Mouse (Mus musculus): ENCODE results near the gene Spata13. TPM values are rescaled to one million over a fixed set of nuclear protein-coding genes. Genes with fewer than 3 reads are reported as not detected.

The Spata13 gene
- polyA plus RNA-seq, 1 experiment from 2014 or later = 14.3 TPM

DNA sequence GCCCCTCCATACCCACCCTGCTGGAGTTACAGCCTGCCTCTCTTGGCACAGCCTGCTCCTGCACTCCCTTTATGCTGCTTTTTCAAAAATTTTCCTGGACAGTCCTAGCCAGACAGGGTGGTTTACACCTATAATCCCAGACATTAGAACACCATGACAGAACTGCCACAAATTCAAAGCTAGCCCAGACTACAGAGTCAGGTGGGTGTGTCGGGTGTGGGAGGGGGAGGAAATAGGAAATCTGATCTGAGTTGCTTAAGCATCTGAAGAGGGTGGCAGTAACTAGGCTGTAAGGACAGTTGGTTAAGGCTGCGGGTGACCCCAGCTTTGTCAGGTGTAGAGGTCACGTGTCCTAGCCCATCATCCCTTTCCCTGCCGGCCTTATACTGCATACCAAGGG is 93.3 kb downstream of the Spata13 start:
- Histone ChIP-seq H3K9me3 (ENCODE audit: low read depth, low read length) (no peaks in the 10 kb centered on the region), H3K27me3 (ENCODE audit: insufficient read depth, low read length) (no peaks in the 10 kb centered on the region), H3K9ac (no peak overlapping the region), H3K4me3 (ENCODE audit: low read depth, low read length) (no peak overlapping the region), H3K4me1 (ENCODE audit: insufficient read depth) (no peaks in the 10 kb centered on the region), H3K4me2 (no peak overlapping the region), H3K27ac (ENCODE audit: low read depth) (no peak overlapping the region), H3K36me3 (ENCODE audit: insufficient read depth) (no peaks in the 10 kb centered on the region)
- DNase-seq = no peak
- TF ChIP-seq CTCF (IDR thresholded peaks at IDR 0.05; ENCODE audit: low read depth) = no peak
- whole genome bisulfite sequencing = 46% methylated on average over 4 of the region's 4 CpGs
- no peak for ATAC-seq (ENCODE audit: insufficient read depth)

DNA sequence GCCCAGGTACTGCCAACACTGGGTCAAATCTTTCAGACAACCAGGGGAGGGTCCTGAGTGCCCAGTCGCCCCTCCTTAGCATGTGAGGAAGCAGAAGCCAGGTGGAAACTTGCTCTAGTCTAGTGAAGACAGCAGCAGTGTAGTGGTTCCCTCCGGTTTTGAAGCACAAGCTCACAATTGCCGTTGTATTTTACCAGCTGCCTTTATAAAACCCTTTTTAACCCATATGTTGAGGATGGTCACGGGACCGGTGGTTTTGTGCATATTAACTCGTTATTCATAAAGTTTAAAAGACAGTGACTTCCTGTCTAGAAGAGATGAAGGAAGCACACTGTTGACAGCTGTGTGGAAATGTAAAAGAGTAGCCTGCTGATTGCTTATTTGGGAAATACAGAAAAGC is 98.3 kb downstream of the Spata13 start:
- Histone ChIP-seq H3K27ac (ENCODE audit: low read depth) (no peak overlapping the region), H3K9ac (no peak overlapping the region)
- WGBS = 33% methylated on average over 6 of the region's 6 CpGs

DNA sequence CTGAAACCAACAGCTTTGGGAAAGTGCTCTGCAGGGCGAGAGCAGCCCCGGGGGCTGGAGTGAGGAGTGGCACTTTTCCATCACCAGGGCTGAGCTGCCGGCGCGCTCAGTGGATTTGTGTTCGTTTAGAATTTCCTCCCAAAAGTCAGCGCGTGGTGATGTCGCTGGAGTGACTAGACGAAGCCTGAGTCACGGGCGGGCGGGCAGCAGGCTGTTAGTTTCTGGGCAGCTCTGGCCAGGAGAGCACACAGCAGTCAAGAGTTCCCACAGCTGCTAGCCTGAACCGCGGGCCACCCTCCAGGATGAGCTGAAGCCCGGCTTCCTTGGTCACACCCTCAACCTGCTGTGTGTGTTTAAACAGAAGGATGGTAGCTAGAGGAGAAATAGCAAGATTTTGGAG is 99.0 kb downstream of the Spata13 start:
- peak overlapping the region; percentile 54 for H3K4me2 ChIP-seq
- peak overlapping the region; percentile 74 for H3K27ac ChIP-seq (ENCODE audit: low read depth)
- H3K4me3 ChIP-seq (ENCODE audit: low read depth, low read length) = peak overlapping the region; percentile 3
- H3K4me1 ChIP-seq (ENCODE audit: insufficient read depth) = peaks cover 12% of the 10 kb centered on the region
- WGBS = 5% methylated on average over 16 of the region's 16 CpGs
- H3K36me3 ChIP-seq (ENCODE audit: insufficient read depth) = no peaks in the 10 kb centered on the region
- DNase-seq = peak; percentile 67
- ATAC-seq (ENCODE audit: insufficient read depth) = 0 out of 2 replicates have a peak, but pooled peaks have one; percentile 30
- no peaks in the 10 kb centered on the region for H3K9me3 ChIP-seq (ENCODE audit: low read depth, low read length)
- H3K27me3 ChIP-seq (ENCODE audit: insufficient read depth, low read length) = no peaks in the 10 kb centered on the region
- peak overlapping the region; percentile 10 for H3K9ac ChIP-seq
- TF ChIP-seq CTCF (IDR thresholded peaks at IDR 0.05; ENCODE audit: low read depth) = no peak

More for the DNA sequence above, 98.3 kb downstream of the Spata13 start:
- H3K36me3 ChIP-seq (ENCODE audit: insufficient read depth) = no peaks in the 10 kb centered on the region
- H3K9me3 ChIP-seq (ENCODE audit: low read depth, low read length) = no peaks in the 10 kb centered on the region
- H3K27me3 ChIP-seq (ENCODE audit: insufficient read depth, low read length) = no peaks in the 10 kb centered on the region
- no peak overlapping the region for H3K4me2 ChIP-seq
- ATAC-seq (ENCODE audit: insufficient read depth) = no peak
- no peak overlapping the region for H3K4me3 ChIP-seq (ENCODE audit: low read depth, low read length)
- no peak for TF ChIP-seq CTCF (IDR thresholded peaks at IDR 0.05; ENCODE audit: low read depth)
- peak; percentile 32 for DNase-seq
- peaks cover 9% of the 10 kb centered on the region for H3K4me1 ChIP-seq (ENCODE audit: insufficient read depth)

DNA sequence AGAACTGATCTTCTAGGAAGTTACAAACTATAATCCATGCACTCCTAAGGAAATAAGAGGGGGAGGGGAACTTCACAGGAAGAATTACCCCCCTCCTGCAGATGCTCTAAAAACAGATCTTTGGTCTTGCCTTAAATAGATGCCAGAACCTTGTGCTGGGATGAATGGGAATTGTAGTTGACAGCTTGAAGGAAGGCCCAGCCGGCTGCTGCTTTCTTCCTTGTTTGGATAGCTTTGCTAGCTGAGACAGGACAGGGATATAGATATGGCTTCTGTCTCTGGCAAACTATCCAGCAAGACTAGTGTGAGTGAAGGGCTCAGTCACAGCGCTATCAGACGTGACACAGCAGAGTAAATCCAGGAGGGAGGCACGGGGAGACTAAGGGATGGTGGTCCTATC is 99.9 kb downstream of the Spata13 start:
- TF ChIP-seq CTCF (IDR thresholded peaks at IDR 0.05; ENCODE audit: low read depth) = no peak
- peak; percentile 64 for DNase-seq
- H3K9ac ChIP-seq = no peak overlapping the region
- no peaks in the 10 kb centered on the region for H3K27me3 ChIP-seq (ENCODE audit: insufficient read depth, low read length)
- peaks cover 12% of the 10 kb centered on the region for H3K4me1 ChIP-seq (ENCODE audit: insufficient read depth)
- whole genome bisulfite sequencing = 31% methylated on average over 4 of the region's 4 CpGs
- H3K27ac ChIP-seq (ENCODE audit: low read depth) = peak overlapping the region; percentile 74
- peak overlapping the region; percentile 54 for H3K4me2 ChIP-seq
- no peak for ATAC-seq (ENCODE audit: insufficient read depth)
- no peaks in the 10 kb centered on the region for H3K36me3 ChIP-seq (ENCODE audit: insufficient read depth)
- no peaks in the 10 kb centered on the region for H3K9me3 ChIP-seq (ENCODE audit: low read depth, low read length)
- no peak overlapping the region for H3K4me3 ChIP-seq (ENCODE audit: low read depth, low read length)

DNA sequence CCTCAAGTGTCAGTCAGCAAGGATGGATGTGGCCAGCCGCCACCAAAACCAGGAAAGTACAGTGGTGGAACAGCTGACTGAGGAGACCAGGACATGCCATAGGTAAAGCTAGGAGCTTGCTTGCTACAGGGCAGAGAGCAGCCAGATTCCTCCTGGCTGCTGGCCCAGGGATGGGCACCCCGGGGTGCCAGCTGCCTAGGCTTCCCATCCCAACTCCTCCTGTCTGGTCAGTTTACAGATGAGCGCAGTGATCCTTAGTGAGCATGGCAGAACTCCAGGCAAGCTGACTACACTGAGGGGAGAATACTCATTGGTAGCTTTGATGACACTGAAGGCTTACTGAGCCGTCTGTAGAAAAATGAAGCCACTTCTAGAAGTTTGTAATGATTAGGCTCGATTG is 101.4 kb downstream of the Spata13 start:
- WGBS = 54% methylated on average over 5 of the region's 5 CpGs
- ATAC-seq (ENCODE audit: insufficient read depth) (no peak), DNase-seq (no peak)
- Histone ChIP-seq H3K4me3 (ENCODE audit: low read depth, low read length) (no peak overlapping the region), H3K4me2 (no peak overlapping the region), H3K9ac (no peak overlapping the region), H3K4me1 (ENCODE audit: insufficient read depth) (peaks cover 12% of the 10 kb centered on the region), H3K9me3 (ENCODE audit: low read depth, low read length) (no peaks in the 10 kb centered on the region), H3K27me3 (ENCODE audit: insufficient read depth, low read length) (no peaks in the 10 kb centered on the region), H3K27ac (ENCODE audit: low read depth) (no peak overlapping the region), H3K36me3 (ENCODE audit: insufficient read depth) (no peaks in the 10 kb centered on the region)
- TF ChIP-seq CTCF (IDR thresholded peaks at IDR 0.05; ENCODE audit: low read depth) = no peak

DNA sequence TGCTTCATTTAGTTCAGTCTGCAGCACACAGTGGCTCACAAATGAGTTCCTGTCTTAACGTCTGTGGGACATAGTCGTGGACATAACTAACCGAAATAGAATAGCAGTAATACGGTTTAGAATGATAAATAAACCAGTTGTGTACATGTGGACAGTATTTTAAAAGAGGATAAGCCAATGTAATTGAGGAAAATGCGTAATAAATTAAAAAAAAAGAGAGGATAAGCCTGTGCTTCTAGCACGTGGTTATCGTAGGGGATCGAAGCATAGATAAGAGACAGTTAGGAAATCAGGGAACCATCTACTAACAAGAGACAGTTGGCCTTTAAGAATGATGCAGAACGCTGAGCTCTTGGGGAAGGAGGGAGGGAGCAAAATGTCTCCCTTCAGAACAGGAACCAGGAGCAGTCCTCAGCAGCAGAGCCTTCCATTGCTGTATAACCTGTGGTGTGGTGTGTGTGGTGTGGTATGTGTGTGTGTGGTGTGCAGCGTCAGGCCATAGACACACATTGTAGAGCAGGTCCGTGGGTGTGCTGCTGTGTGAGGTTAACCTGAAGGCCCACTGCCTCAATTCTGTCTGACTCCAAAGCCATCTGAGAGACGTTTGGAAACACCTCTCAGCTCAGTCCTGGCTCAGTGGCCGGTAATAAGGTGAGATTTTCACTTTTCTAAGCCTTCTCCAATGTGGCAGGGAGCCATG is 102.2 kb downstream of the Spata13 start:
- no peak overlapping the region for H3K9ac ChIP-seq
- no peak for TF ChIP-seq CTCF (IDR thresholded peaks at IDR 0.05; ENCODE audit: low read depth)
- no peak overlapping the region for H3K4me3 ChIP-seq (ENCODE audit: low read depth, low read length)
- H3K9me3 ChIP-seq (ENCODE audit: low read depth, low read length) = no peaks in the 10 kb centered on the region
- no peak for DNase-seq
- peak; percentile 8; the same call in 1 of the 2 replicates for ATAC-seq (ENCODE audit: insufficient read depth)
- H3K4me2 ChIP-seq = peak overlapping the region; percentile 41; the same call in 1 of the 2 replicates
- H3K27ac ChIP-seq (ENCODE audit: low read depth) = peak overlapping the region; percentile 90
- H3K36me3 ChIP-seq (ENCODE audit: insufficient read depth) = no peaks in the 10 kb centered on the region
- no peaks in the 10 kb centered on the region for H3K27me3 ChIP-seq (ENCODE audit: insufficient read depth, low read length)
- peaks cover 12% of the 10 kb centered on the region for H3K4me1 ChIP-seq (ENCODE audit: insufficient read depth)
- WGBS = 45% methylated on average over 13 of the region's 13 CpGs

DNA sequence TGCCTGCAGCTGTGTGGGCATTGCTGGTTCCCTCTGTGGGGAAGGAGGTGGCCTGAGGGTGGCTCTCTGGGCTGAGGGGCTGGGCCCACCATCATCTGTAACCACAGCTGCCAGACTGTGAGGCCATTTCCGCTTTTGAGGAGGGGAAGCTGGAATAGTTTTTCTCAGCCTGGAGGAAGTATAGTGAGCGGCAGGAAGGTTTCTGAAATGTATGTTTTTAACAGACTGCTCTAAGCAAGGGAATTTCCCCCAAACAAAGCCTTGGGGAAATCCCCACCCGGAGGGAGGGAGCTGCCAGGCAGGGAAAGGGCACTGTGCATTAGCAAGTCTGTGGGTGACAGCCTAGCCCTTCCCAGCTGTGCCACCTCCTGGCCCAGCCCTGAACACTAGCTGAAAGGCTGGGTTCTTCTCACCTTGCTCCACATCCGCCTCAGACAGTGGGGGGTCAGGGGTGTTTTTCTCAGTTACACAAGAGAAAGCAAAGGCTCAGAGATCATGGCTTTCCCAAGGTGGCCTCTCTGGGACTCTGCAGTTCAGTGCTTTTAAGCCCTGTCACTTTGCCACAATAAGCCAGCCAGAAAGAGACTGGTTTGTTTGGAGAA is 102.9 kb downstream of the Spata13 start:
- Histone ChIP-seq H3K4me1 (ENCODE audit: insufficient read depth) (peaks cover 16% of the 10 kb centered on the region), H3K4me3 (ENCODE audit: low read depth, low read length) (no peak overlapping the region), H3K9me3 (ENCODE audit: low read depth, low read length) (no peaks in the 10 kb centered on the region), H3K4me2 (peak overlapping the region; percentile 41), H3K27me3 (ENCODE audit: insufficient read depth, low read length) (no peaks in the 10 kb centered on the region), H3K36me3 (ENCODE audit: insufficient read depth) (no peaks in the 10 kb centered on the region), H3K9ac (peak overlapping the region; percentile 38; the same call in 1 of the 2 replicates), H3K27ac (ENCODE audit: low read depth) (peak overlapping the region; percentile 90)
- DNase-seq = peak; percentile 73
- WGBS = 4% methylated on average over 4 of the region's 4 CpGs
- peak; percentile 62 for ATAC-seq (ENCODE audit: insufficient read depth)
- no peak for TF ChIP-seq CTCF (IDR thresholded peaks at IDR 0.05; ENCODE audit: low read depth)
